Mouse (Mus musculus): ENCODE measurements at regions not wholly inside any gene's neighbourhood (a gene's known extent, or its start where the extent isn't known, plus 50 kb on each side); places are given as distances from the start of the nearest gene placed in this dataset.
A peak's percentile ranks its signal among the peaks of the same experiment; 100 is the strongest.

DNA sequence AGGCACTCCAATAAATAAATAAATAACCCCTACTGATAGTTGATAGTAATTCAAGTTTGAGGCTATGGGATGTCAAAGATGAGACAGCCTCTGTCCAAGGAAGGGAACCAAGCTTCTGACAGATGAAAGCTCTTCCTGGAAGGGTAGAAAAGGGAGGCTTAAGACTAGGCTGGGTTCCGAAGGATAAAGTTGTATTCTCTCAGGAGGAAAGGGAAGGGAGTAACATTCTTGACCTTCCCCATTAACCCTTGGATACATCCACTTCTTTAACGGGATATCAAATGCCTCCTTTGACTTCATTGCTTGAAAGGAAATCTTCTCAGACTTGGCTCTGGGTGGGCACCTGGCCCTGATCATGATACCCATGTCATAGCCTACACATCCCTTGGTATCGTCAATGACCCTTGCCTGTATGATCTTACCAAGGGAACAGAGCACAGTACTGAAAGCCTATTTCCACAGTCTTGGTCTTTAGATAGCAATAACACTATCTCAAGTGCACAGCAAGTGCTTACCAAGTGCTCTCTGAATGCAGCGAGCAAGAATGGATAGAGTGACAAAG, 607.4 kb upstream of the Cdh5 start:
- no peak for DNase-seq (ENCODE audit: low spot score)

- DNase-seq (ENCODE audit: low spot score): no peak
Measured at GRCm38 (mm10) chr8:103494670-103495069, 606.8 kb upstream of the Cdh5 start.

GRCm38 (mm10) chr8:103501328-103501727, 600.1 kb upstream of the Cdh5 start:
- peak; percentile 55 for DNase-seq (ENCODE audit: low spot score)

GRCm38 (mm10) chr8:103502991-103503767, 598.2 kb upstream of the Cdh5 start:
- DNase-seq (ENCODE audit: low spot score): no peak

GRCm38 (mm10) chr8:103506334-103506733, 595.1 kb upstream of the Cdh5 start:
- DNase-seq (ENCODE audit: low spot score): no peak

DNA sequence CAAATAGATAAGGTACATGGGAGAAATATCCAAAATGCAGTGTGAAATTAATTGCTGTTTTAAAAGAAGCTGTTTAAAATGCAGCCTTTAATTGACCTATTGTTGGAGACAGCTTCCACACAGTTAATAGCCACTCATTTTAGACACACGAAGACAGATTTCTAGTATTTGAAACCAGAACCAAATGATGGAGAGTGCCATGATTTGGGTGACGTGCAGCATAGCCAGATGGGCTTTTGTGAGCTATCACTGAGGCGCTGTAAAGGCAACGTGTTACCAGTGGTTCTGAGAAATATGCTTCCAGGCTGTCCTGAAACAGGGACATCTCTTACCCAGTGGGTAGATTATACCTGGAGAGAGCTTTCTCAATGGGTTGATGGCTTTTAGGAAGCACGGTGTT, 594.4 kb upstream of the Cdh5 start:
- no peak for DNase-seq (ENCODE audit: low spot score)

- DNase-seq (ENCODE audit: low spot score): peak; percentile 32
Measured at GRCm38 (mm10) chr8:103520141-103520866, 581.1 kb upstream of the Cdh5 start.

- DNase-seq (ENCODE audit: low spot score): no peak
Measured at GRCm38 (mm10) chr8:103530903-103531302, 570.5 kb upstream of the Cdh5 start.

DNA sequence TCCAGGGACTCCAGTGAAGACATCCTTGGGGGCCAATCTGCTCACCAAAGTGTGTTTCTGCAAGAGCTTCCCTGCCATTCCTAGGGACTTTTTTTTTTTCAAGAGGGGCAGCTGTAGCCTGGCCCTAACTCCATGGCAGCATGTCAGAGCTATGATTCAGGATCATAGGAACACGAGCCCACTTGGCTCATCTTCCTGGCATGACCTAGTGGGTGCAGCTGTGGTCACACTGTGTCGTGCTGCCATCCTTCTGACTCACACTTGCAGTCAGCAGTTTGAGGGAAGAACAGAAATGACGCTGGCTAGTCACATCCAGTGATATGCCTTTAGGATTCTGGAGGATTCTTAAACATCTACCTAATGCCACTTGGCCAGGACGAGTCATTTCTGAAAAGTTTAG, 566.5 kb upstream of the Cdh5 start:
- peak; percentile 10 for DNase-seq (ENCODE audit: low spot score)

DNA sequence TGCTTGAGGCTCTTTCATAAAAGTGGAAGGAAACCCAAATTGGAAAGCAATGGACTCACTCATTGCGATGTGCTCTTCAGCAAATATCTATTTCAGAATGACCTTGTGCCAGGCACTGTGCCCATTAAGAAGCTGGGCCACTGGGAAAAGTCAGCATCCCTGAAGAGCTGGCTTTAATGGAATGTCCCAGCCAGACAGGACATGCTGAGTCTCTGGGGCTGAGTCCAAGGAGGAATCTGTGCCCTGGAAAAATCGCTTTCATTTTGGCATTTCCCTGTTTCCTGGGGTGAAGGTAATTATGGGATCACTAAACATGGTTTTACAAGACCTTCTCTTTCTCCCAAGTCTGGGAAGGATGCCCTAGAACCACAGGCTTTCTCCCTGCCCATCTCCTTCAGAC, 564.6 kb upstream of the Cdh5 start:
- DNase-seq (ENCODE audit: low spot score): peak; percentile 36

DNA sequence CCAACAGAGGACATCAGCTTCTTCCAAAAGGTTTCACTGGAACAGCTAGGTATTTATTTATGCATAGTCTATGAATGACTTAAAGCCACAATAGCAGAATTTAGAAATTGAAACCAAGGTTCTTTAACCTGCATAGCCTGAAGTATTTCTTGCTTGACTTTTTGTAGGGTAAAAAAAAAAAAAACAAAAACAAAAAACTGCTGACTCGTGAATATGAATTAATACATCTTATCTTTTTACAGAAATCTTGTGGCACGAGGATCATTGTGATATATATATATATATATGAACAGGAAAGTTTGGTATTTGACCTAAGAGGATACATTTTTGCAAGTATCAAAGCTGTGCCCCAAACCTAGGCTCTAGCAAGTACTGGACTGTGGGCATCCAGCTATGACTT, 559.5 kb upstream of the Cdh5 start:
- no peak for DNase-seq (ENCODE audit: low spot score)

GRCm38 (mm10) chr8:103551916-103552535, 549.4 kb upstream of the Cdh5 start:
- DNase-seq (ENCODE audit: low spot score): no peak

GRCm38 (mm10) chr8:103561606-103562005, 539.8 kb upstream of the Cdh5 start:
- no peak for DNase-seq (ENCODE audit: low spot score)

- DNase-seq (ENCODE audit: low spot score): no peak
Measured at GRCm38 (mm10) chr8:103570864-103571425, 530.5 kb upstream of the Cdh5 start.

DNA sequence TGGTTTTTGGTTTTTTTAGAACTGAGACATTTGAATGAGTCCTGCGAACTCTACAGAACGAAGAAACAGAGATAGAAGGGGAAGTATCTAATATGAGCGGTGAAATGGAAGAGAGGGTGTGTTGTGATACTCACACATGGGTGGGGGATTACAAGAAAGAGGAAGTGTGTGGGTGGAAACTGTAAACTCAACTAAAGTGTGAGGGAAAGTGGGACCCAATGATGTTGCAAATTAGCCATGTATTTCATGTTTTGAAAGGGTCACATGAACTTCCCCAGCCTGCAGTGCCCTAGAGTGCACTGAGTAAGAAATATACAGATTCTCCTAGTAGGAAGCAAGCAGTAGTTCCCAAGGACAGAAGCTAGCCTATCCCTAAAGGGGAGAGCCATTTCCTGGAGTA, 524.3 kb upstream of the Cdh5 start:
- no peak for DNase-seq (ENCODE audit: low spot score)

DNA sequence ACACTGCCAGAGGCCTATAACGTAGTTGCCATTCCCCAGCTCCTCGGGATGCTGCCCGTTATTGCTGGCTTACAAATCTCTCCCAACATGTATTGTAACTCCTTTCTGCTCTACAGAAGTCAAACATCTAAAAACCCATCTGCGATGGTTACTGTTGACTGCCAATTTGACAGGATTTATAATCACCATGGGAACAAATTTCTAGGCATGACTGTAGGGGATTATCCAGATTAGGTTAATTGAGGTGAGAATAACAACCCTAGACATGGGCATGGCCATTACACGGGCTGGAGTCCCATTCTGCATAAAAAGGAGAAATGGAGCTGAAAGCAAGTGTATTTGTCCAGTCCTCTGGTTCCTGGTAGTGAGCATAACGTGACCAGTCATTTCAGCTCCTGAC, 523.4 kb upstream of the Cdh5 start:
- no peak for DNase-seq (ENCODE audit: low spot score)

DNA sequence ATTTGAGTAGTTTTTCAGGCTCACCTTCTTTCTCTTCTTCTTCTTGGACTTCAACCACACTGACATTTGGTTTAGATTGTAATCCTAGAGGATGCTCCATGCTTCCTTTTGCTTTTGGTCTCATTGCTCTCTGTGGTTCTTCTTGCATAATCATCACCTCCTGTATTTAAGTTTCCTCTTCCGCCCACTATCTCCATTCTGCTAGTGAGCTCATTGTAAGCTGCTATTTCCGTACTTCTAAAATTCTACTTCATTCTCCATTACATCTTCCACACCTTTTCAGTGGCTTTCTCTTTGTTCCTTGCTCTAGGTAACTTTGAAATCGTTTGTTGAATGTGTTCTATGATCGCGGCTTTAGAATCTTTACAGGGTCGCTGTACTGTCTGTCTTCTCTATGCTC, 493.1 kb upstream of the Cdh5 start:
- DNase-seq (ENCODE audit: low spot score): no peak

DNA sequence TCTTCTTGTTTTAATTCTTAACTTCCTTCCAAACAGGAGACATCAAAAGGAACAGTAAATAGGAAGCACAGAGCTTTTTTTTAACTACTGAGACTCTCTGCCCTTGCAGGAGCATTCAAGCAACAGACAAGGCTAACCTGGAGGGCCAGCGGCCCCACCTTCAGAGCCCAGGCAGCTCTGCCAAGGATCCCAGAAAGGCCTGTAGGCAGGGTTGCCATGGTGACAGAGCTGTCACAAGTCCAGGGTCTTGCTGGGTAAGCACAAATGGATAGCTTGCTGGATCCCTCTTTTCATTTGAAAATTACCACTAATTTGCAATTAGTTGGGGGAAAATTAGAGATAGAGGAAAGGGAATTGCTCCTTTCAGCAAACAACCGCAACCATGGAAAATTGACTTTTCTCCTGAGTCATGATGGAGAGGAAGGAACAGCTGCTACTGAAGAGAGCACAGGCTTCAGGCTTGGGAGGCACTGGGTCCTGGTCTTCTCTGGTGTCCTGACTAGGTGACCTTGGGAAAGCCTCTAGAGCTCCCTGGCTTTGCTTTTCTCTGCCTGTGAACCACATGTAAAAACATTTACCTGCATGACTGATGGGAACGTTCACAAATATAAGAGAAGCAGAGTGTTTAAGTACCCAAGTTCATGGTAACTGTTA, 477.5 kb upstream of the Cdh5 start:
- DNase-seq (ENCODE audit: low spot score): no peak

DNA sequence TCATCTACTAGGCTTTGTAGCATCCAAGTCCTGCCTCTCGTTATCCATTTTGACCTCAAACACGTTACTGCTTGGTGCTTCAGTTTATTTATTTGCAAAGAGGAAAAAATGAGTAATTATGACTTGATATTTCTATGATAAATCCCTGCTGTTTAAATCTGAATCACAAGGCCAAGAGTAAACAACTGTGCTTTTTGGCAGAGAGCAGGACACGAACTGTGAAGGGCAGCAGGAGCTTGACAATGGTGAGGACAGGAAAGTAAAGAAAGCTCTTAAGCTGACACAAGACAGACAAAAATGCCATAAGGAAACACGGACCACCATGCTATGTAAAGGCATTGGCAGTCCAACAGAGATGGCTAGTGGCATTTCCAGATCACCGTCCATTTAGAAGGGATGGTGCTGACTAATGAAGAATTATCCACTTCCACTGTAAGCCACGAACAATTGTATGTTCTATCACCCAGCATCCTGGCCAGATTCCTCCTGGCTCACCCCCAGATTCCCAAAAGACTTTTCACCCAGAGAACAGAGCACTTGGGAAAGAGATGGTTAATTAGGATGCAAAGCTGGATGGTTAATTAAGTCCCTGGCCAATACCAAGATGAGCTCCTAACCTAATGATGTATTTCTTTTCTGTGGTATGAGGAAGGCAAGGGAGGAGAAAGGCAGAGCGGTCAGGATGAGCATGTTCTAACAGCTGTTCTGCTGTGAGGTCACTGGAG, 476.1 kb upstream of the Cdh5 start:
- peak; percentile 12 for DNase-seq (ENCODE audit: low spot score)

GRCm38 (mm10) chr8:103626446-103626845, 475.0 kb upstream of the Cdh5 start:
- DNase-seq (ENCODE audit: low spot score): no peak

- DNase-seq (ENCODE audit: low spot score): no peak
Measured at GRCm38 (mm10) chr8:103632543-103632942, 468.9 kb upstream of the Cdh5 start.

All from adipocyte (in vitro differentiated cells).